Mouse (Mus musculus) ES-E14 (cell line): ENCODE results near the gene Adora2b.

Experiments
- CHD2 ChIP-seq: IDR thresholded peaks from 2 replicates; pipeline ENCODE4 v1.6.1; 2014; ENCODE audit warnings: mild to moderate bottlenecking, low read depth, low read length, inconsistent platforms
- HCFC1 ChIP-seq: IDR thresholded peaks from 2 replicates; pipeline ENCODE4 v1.6.1; 2012; ENCODE audit warnings: low read length, inconsistent platforms, borderline replicate concordance; ENCODE audit not compliant: insufficient read depth
- ZC3H11A ChIP-seq: IDR thresholded peaks from 2 replicates; pipeline ENCODE4 v1.6.1; 2012; ENCODE audit warnings: low read depth, mild to moderate bottlenecking, inconsistent platforms, low read length, borderline replicate concordance
- ZNF384 ChIP-seq: IDR thresholded peaks from 2 replicates; pipeline ENCODE4 v1.6.1; 2012; ENCODE audit warnings: low read depth, low read length, inconsistent platforms

- TF ChIP-seq ZC3H11A (no peak), HCFC1 (no peak), CHD2 (no peak), ZNF384 (no peak)
Observed at GRCm38 (mm10) chr11:62251047-62251446, 2.3 kb downstream of the Adora2b start.
